Mouse (Mus musculus) liver, adult (tissue): ENCODE data around the gene Igfbpl1.

Source experiments
- GATA4 ChIP-seq: IDR thresholded peaks from 2 replicates; pipeline ENCODE4 v1.6.1; 2014; ENCODE audit warnings: mild to moderate bottlenecking, low read length; ENCODE audit not compliant: insufficient replicate concordance

Igfbpl1 gene

DNA sequence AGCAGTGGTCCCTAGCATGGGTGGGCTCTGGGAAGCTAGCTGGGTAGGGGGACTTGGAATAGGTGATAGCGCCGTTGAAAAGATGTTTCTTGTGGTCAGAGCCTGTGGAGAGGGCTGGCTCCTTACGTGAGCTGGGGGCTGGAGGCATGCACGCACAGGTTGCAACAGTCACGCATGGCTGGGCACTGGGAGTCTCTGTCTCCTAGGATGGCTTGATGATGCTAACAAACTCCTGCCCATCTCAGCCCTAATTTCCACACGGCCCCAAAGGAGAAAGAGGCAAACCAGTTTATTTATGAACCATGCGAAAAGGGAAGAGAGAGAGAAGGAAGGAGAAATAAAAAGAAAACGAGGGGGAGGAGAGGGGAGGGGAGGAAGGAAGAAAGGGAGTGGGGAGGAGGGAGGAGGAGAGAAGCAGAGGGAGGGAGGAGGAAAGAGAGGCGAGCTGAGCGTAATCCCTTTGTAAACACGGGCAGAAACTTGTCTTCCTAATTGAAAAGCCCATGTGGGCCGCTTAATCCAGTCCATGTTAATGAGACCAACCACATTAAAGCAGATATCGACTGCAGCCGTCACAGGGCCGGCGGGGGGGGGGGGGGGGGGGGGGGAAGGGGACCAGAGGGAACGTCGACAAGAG lies 61.0 kb downstream of the Igfbpl1 start:
- TF ChIP-seq GATA4 = no peak

DNA sequence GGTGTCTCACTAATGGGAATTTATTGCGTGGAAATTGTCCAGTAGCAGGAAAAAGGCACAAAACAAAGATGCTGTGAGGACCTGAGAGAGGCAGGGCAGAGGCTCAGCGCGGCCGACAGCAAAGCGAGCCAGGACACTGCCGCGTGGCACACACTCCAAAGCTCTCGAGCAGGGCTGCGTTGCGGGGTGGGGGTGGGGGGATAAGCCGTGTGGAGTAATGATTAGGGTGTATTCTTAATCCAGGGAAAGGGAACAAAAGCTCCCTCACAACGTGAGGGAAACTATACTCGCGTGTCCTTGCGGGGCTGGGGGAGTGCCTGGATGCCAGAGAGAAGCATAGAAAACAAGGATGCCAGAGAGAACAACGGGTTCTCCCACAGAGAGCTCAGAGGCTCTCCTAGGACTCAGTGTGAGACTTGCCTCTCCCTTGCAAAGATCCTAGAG lies 61.6 kb downstream of the Igfbpl1 start:
- TF ChIP-seq GATA4 = no peak

GRCm38 (mm10) chr4:45764141-45764494 lies 62.6 kb downstream of the Igfbpl1 start:
- no peak for TF ChIP-seq GATA4

DNA sequence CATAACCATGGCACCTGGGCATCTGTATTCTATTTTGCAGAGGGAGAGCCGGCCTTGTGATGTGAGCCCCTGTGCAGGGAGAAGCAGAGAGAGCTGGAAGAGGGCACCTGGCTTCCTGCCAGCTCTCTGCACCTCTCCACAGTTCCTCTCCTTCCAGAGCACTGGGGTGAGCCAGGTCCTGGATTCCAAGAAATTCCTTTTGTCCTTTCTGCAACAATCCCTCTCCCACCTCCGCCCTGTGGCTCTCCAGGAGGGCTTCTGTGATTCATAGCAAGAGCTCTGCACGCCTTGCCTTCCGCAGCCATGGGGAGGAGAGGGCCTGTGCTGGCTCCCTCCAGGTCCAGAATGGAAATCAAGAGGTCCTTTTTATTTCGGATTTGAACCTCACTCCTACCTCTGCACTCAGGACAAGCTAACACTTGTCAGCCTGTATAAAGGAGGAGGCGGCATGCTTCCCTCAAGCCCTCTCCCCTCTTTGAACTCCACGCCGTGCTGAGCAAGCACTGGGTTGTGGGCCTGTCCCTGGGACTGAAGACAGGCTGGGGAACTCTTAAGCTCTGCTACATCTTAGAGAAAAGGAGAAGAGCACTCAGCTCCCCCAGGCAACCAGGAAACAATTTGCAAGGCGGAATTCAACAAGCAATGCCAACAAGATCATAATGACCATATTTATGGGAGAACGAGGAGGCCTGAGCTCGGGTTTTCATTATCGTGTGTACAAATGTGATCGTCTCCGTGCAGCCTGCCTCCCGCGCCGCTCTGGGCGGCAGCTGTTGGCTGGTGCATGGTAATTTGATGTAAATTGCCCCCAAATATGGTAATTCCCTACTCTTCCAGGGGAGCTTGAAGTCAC lies 63.2 kb downstream of the Igfbpl1 start:
- TF ChIP-seq GATA4 = no peak

DNA sequence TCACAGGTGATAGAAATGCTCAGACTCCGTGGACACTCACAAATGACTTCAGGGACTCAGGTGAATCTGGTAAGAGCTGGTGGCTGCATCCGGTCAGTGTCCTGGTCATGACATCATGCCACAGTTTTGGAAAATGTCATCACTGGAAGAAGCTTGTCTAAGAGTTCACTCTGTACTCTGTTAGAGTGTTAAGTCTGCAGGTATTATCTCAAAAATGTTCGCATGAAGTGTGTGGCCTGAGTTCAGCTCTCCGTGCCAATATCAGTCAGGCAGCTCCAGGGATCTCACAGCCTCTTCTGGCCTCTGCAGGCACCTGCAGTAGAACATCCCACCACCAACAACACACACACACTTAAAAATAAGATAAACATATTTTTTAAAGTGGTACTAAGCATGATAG lies 64.1 kb downstream of the Igfbpl1 start:
- no peak for TF ChIP-seq GATA4
